Mouse (Mus musculus) limb, embryonic 10.5 days (tissue): ENCODE results near the gene Pak7. TPM values are rescaled to one million over a fixed set of nuclear protein-coding genes. Genes with fewer than 3 reads are reported as not detected.

Source experiments
- DNase-seq: peaks from one replicate; pipeline ENCODE4 v3.0.0-alpha.2; 2017; ENCODE audit warnings: low spot score
- H3K27ac ChIP-seq: fragments of 300-500 bp; sonication (generic); 2 replicates; pipeline ENCODE4 v1.5.1; 2016; ENCODE audit warnings: mild to moderate bottlenecking
- H3K27me3 ChIP-seq: fragments of 300-500 bp; sonication (generic); 2 replicates; pipeline ENCODE4 v1.6.1; 2016; ENCODE audit warnings: low read depth, mild to moderate bottlenecking; ENCODE audit not compliant: poor library complexity, severe bottlenecking
- H3K36me3 ChIP-seq: fragments of 300-500 bp; sonication (generic); 2 replicates; pipeline ENCODE4 v1.6.1; 2016; ENCODE audit warnings: mild to moderate bottlenecking, moderate library complexity
- H3K4me1 ChIP-seq: fragments of 300-500 bp; sonication (generic); 2 replicates; pipeline ENCODE4 v1.6.1; 2016
- H3K4me3 ChIP-seq: fragments of 300-500 bp; sonication (generic); 2 replicates; pipeline ENCODE4 v1.5.1; 2016; ENCODE audit warnings: mild to moderate bottlenecking, moderate library complexity
- H3K9me3 ChIP-seq: fragments of 300-500 bp; sonication (generic); replicated peaks from 2 replicates; pipeline ENCODE4 v1.6.1; 2016; ENCODE audit warnings: mild to moderate bottlenecking
- WGBS: fragments of 180-500 bp; shearing (Covaris S2); methylation state at CpG from one replicate; pipeline ENCODE4 v1.1.7; 2016; 5-methylcytosine and 5-hydroxymethylcytosine counted together
- polyA plus RNA-seq: library from polyadenylated mRNA; unstranded; fragments of >200 nt; fragmentation: Nextera tagmentation; extraction: Ambion mirVana; gene quantifications from 2 replicates; pipeline ENCODE4 v1.2.1, GENCODE M21; 2016

Gene Pak7
- polyA plus RNA-seq, 1 experiment from 2014 or later: 1.3 TPM

DNA sequence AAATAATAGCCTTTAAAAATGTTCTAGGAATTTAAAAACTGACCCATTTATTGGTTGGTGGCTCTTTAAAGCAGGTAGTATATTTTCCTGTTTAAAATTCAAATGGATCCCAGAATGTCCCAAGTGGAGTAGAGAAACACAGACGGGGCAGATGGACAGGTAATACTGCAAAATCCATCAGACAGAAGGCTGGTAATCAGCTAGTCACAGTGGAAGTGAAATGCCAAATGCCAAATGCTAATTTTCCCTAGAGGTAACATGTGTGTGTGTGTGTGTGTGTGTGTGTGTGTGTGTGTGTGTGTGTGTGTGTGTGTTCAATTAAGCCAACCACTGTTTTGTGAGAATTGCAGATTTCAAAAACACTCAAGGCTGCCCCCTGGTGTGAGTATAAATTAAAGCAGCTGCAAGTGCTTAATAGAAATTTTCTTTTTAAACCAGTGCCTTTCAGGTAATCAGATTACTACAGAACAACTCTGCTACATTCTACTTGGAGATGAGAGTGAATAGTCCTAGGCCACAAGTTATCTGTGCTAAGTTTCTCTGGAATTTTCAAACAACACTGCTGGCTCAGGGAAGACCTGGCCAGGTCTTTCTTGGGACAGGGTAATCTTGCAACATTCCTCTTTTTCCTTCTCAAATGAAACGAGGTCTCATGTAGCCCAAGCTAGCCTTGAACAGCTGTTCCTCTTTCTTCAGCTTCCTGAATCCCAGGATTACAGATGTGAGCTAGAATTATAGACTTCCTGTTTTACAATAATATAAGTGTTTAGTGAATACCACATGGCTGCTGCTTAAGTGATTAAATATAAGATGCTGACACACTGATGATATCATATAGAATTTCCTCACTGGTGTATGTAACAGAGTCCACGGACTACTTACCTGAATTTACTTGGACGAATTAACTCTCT lies 248.4 kb downstream of the Pak7 start:
- Histone ChIP-seq H3K27me3 (no peaks in the 10 kb centered on the region), H3K4me1 (no peaks in the 10 kb centered on the region), H3K27ac (no peak overlapping the region), H3K9me3 (no peaks in the 10 kb centered on the region), H3K36me3 (no peaks in the 10 kb centered on the region), H3K4me3 (no peak overlapping the region)
- peak; percentile 43 for DNase-seq
- 72% methylated on average over 4 of the region's 4 CpGs for WGBS

DNA sequence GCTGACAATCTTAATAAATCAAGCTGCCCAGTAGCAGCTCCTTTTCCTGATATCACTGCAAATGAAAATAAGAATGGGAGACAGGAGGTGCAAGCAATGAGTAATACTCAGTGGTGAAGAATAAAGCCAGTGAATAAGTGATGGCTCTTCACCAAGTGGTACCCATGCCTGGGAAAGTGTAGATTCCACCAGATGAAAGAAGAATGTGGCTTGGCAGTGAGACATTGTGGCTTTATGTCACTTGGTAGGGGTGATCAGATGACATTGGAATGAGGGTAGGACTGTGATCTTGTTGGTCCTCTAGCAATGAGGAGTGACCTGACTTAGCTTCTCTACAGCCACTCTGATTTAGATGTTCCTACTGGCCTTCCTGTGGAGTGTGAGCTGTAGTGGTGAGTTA lies 249.3 kb downstream of the Pak7 start:
- H3K4me3 ChIP-seq: no peak overlapping the region
- no peak for DNase-seq

DNA sequence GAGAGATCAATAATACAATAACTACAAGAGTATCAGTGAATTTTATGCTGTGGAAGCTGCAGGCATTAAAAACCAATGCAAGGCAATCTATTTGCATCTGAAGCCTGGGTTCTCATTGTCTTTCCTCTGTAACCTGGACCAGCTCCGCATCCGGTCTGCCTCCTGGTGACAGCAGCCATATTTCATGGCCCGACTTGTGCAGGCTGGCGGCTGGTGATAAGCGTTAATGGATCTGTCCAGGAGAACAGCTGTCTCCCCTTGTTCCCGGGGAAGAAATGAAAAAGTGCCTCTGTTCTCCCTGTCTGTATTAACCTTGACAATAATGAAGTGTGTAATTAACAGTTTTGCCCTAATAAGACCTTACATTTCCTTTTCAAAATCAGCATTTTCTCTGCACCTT lies 265.9 kb downstream of the Pak7 start:
- Histone ChIP-seq H3K27me3 (no peaks in the 10 kb centered on the region), H3K36me3 (no peaks in the 10 kb centered on the region), H3K9me3 (no peaks in the 10 kb centered on the region), H3K4me1 (peaks cover 11% of the 10 kb centered on the region), H3K4me3 (no peak overlapping the region), H3K27ac (no peak overlapping the region)
- peak; percentile 56 for DNase-seq
- WGBS: 6% methylated on average over 6 of the region's 6 CpGs

More for the DNA sequence above, 249.3 kb downstream of the Pak7 start:
- Histone ChIP-seq H3K4me1 (no peaks in the 10 kb centered on the region), H3K27ac (no peak overlapping the region), H3K36me3 (no peaks in the 10 kb centered on the region), H3K9me3 (no peaks in the 10 kb centered on the region), H3K27me3 (no peaks in the 10 kb centered on the region)

DNA sequence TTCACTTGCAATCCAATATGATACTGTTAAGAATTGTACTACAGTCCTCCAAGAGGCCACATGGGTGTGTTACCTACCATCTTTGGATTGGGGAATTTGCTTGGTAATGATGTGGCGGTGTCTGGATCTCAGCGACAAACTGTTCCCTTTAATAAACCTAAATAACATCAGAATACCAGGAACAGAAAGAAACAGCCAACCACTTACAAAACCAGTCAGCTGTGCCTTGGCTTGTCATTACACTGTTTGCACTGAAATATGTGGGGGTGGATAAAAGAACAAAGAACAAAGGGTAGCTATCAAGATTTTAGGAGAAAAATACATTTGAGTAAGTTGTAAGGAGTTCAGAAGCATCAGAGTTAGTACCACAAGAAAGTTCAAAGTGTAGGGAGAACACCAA lies 269.8 kb downstream of the Pak7 start:
- WGBS: 95% methylated on average over 2 of the region's 2 CpGs
- Histone ChIP-seq H3K36me3 (no peaks in the 10 kb centered on the region), H3K4me1 (peaks cover 11% of the 10 kb centered on the region), H3K4me3 (no peak overlapping the region), H3K9me3 (no peaks in the 10 kb centered on the region), H3K27me3 (no peaks in the 10 kb centered on the region), H3K27ac (no peak overlapping the region)
- DNase-seq: no peak

DNA sequence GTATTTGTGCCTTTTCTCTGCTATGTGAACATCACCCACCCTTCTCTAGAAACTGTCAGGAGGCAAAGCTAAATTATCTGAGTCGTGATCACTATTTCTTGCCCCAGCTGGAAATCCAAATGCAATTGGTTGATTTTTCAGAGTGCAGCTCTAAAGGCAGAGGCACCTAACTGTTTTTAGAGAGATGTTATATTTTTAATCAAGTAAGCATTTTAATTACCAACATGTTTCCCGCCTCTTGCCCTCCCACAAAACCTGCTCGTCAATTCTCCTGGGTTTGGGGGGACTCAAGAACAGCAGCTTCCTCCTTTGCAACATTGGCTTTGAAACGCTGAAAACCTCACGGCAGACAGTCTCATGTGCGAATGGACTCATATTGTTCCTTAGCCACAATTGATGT lies 274.4 kb downstream of the Pak7 start:
- no peak overlapping the region for H3K27ac ChIP-seq
- H3K9me3 ChIP-seq: no peaks in the 10 kb centered on the region
- WGBS: 84% methylated on average over 6 of the region's 6 CpGs
- H3K36me3 ChIP-seq: no peaks in the 10 kb centered on the region
- no peaks in the 10 kb centered on the region for H3K27me3 ChIP-seq
- peaks cover 10% of the 10 kb centered on the region for H3K4me1 ChIP-seq
- no peak overlapping the region for H3K4me3 ChIP-seq
- DNase-seq: no peak

DNA sequence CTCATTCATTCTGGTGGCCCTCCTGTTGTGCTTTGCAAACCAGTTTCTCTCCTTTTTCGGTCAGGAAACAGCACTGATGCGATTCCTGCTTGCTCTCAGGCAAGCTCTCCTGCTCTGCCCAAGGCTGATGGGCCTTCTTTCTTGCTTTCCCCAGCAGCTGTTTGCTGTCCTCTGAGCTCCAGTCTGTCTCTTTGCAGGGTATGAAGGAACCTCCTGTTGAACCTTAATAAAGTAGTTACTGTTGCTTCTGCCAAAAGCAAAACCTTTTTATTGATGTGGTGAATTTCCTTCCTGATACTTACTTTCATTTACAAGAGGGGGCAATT lies 278.8 kb downstream of the Pak7 start:
- Histone ChIP-seq H3K4me3 (no peak overlapping the region), H3K27ac (no peak overlapping the region), H3K9me3 (no peaks in the 10 kb centered on the region), H3K36me3 (no peaks in the 10 kb centered on the region), H3K27me3 (no peaks in the 10 kb centered on the region), H3K4me1 (peaks cover 24% of the 10 kb centered on the region)
- WGBS: 18% methylated on average over 2 of the region's 2 CpGs
- no peak for DNase-seq

DNA sequence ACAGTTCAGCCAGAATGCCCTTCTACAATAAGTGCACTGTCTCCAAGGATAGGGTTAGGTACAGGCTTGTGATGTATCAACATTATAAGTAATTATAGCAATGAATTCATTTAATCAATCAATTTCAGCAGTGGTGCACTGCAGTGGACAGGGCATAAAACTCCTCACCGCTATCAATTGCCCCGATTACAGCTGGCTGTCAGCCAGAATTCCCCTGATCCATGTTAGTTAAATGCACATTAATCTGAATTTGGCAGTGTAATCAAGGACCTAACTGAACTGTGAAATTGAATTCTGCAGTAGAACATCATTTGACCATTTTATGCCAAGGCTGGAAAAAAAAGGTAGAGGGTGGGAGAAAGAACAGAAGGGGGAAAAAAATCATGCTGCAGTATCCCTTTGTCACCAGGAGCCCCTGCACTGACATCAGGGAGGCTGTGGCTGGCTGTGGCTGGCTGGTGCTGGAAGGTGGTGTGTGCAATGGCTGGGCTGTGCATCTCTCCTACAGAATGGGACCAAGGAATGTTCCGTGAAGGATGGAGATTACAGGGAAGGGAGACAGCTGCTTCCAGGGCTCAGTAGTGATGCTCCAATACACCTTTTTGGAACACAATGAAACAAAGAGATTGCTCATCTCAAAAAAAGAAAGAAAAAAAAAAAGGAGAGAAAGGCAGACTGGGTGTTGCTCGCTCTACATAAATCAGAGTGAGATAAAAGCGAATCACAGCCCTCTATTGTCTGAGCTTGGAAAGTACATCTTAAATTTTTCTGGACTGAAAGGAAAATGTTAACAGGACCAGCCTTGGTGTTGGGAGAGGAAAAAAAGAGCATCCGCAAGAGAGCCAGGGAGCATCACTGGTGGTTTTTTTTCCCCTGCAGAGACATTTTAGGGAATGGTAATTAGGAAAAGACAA lies 279.4 kb downstream of the Pak7 start:
- no peaks in the 10 kb centered on the region for H3K27me3 ChIP-seq
- H3K27ac ChIP-seq: no peak overlapping the region
- H3K4me3 ChIP-seq: no peak overlapping the region
- DNase-seq: peak; percentile 39
- WGBS: 28% methylated on average over 6 of the region's 6 CpGs
- no peaks in the 10 kb centered on the region for H3K36me3 ChIP-seq
- peaks cover 24% of the 10 kb centered on the region for H3K4me1 ChIP-seq
- no peaks in the 10 kb centered on the region for H3K9me3 ChIP-seq

DNA sequence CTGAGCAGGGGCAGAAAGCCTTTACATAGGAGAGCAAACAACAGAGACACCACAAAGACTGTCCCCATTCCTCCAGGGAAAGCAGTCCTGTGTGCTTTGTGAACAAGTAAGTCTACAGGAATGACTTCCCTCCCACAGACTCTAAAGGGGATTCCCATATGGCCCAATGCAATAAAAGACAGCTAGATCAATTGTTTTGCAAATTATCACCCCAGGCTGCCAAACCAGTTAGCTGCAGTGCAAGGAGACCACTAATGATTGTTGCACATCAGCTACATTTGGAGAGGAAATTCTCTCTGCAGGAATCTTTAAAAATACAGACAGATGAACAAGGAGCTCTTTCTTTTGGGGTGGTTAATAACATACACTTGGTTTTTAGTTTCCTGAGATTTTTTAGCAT lies 280.2 kb downstream of the Pak7 start:
- H3K27me3 ChIP-seq: no peaks in the 10 kb centered on the region
- peaks cover 24% of the 10 kb centered on the region for H3K4me1 ChIP-seq
- H3K9me3 ChIP-seq: no peaks in the 10 kb centered on the region
- DNase-seq: no peak
- no peaks in the 10 kb centered on the region for H3K36me3 ChIP-seq
- H3K4me3 ChIP-seq: no peak overlapping the region
- no peak overlapping the region for H3K27ac ChIP-seq

DNA sequence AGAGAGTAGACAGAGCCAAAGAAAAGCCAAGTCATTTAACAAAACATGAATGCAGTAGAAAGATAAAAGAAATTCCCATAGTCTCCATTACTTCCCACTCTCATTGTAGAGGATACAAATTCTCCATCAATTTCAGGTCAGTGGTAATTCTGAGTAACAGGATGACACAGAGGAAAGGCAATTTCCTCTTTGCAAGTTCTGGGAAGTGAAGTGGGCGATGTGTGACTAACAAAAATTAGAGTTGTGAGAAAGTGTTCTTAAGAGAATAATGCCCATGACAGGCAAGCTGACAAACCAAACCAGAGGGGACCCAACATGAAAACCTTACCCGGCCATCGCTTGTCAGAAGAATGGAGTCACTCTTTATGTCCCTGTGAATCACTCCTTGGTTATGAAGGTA lies 290.6 kb downstream of the Pak7 start:
- no peak for DNase-seq
- H3K4me3 ChIP-seq: no peak overlapping the region
- H3K36me3 ChIP-seq: no peaks in the 10 kb centered on the region
- WGBS: 90% methylated on average over 3 of the region's 3 CpGs
- H3K4me1 ChIP-seq: no peaks in the 10 kb centered on the region
- H3K9me3 ChIP-seq: no peaks in the 10 kb centered on the region
- no peak overlapping the region for H3K27ac ChIP-seq
- H3K27me3 ChIP-seq: no peaks in the 10 kb centered on the region

DNA sequence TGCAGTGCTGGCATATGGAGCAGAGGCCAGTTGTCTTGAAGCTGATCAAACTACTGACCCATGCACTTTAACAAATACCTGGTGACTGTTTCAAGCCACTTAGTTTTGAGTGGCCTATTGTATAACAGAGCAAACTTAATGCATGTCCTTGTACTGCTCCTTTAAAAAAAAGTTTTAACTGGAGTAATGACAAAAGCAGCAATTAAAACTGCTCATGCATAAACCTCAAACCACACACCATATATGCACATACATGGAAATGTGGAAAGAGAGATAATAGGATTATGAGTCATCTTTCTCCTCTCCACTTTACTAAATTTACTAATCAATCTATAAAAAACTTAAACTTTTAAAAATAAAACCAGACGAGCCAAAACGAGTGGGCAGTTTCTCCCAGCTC lies 291.8 kb downstream of the Pak7 start:
- WGBS: 67% methylated on average over 2 of the region's 2 CpGs
- no peak overlapping the region for H3K27ac ChIP-seq
- no peaks in the 10 kb centered on the region for H3K27me3 ChIP-seq
- no peaks in the 10 kb centered on the region for H3K36me3 ChIP-seq
- no peaks in the 10 kb centered on the region for H3K4me1 ChIP-seq
- no peaks in the 10 kb centered on the region for H3K9me3 ChIP-seq
- no peak overlapping the region for H3K4me3 ChIP-seq
- no peak for DNase-seq

DNA sequence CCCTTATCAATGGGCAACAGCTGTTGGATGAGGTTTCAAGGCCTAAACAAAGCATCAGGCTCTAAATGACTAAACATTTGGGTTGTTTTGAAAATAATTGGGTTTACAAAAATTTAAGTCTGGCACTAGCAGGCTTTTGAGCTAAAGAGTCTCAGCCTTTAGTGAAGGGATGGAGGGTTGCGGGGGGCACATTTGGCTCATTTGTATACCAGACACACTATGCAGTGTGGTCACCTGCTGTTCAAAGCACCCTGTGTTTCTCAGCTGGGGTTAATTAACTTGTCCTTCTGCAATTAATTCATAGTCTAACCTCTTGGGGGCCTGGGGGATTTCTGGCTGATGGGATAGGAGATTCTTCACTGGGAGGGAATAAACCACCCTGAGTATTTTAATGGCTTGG lies 323.4 kb downstream of the Pak7 start:
- H3K4me3 ChIP-seq: no peak overlapping the region
- peaks cover 7% of the 10 kb centered on the region for H3K4me1 ChIP-seq
- DNase-seq: no peak
- H3K36me3 ChIP-seq: no peaks in the 10 kb centered on the region
- no peak overlapping the region for H3K27ac ChIP-seq
- H3K27me3 ChIP-seq: peaks cover 22% of the 10 kb centered on the region
- WGBS: 77% methylated on average over 1 of the region's 1 CpGs
- H3K9me3 ChIP-seq: no peaks in the 10 kb centered on the region

DNA sequence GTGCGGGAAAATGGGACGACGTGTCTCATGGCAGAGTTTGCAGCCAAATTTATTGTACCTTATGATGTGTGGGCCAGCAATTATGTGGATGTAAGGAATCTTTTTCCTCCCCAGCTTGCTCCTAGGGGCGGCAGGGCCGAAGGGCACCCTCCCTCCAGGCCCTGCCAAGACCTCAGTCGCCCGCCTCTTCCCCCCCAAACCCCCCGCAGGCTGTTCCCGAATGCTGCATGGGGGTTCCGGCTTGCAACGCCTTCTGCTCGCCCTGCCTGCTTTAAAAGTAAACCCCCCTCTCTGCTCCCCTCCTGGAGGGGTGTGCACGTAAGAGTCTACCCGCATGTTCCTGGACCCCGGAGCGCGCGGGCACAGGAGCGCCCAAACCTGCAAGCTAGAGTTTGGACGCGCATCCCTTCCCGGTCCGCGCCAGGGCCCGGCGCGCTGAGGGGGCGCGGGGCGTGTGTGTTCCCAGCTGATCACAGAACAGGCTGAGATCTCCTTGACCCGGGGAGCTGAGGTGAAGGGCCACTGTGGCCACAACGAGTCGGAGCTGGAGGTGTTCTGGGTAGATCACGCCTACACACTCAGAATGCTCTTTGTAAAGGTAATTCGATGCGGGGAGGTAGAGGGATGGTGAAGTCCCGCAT lies 328.6 kb downstream of the Pak7 start:
- H3K27ac ChIP-seq: no peak overlapping the region; the same call in 1 of the 2 replicates
- H3K36me3 ChIP-seq: no peaks in the 10 kb centered on the region
- no peaks in the 10 kb centered on the region for H3K9me3 ChIP-seq
- WGBS: under 1% methylated on average over 37 of the region's 37 CpGs
- H3K4me1 ChIP-seq: peaks cover 24% of the 10 kb centered on the region
- H3K27me3 ChIP-seq: peaks cover 50% of the 10 kb centered on the region
- DNase-seq: peak; percentile 53
- peak overlapping the region; percentile 53 for H3K4me3 ChIP-seq

DNA sequence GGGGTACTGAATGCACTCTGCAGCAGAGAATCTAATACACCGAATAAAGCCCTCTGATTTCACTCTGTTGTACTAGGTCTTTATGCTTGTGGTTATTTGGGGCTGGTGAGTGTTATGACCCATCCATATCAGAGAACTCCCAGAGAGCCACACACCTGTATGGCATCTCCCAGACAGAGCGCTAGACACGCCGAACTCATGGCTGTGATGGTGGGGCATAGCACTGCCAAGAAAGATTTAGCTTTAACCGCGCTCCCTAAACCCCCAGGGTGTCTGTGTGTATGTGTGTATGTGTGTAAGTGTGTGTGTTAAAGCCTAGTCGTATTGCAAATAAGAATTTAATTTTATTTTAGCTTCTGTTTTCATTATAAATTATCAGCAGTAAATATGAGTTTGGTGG lies 329.4 kb downstream of the Pak7 start:
- DNase-seq: no peak
- Histone ChIP-seq H3K9me3 (no peaks in the 10 kb centered on the region), H3K4me3 (peak overlapping the region; percentile 53), H3K36me3 (no peaks in the 10 kb centered on the region), H3K27ac (no peak overlapping the region), H3K4me1 (peaks cover 24% of the 10 kb centered on the region), H3K27me3 (peaks cover 50% of the 10 kb centered on the region)
- WGBS: 4% methylated on average over 7 of the region's 7 CpGs
